Mouse (Mus musculus) small intestine, adult 2 months (tissue): ENCODE data around the gene Htr5a. TPM values are rescaled to one million over a fixed set of nuclear protein-coding genes. Genes with fewer than 3 reads are reported as not detected.

Experiments
- H3K27ac ChIP-seq: fragments of 200-500 bp; 2 replicates; pipeline ENCODE4 v1.5.1; 2012; ENCODE audit warnings: low read depth, low read length, control low read depth, inconsistent platforms; ENCODE audit not compliant: insufficient read depth
- H3K27me3 ChIP-seq: fragments of 200-500 bp; 2 replicates; pipeline ENCODE4 v1.6.1; 2012; ENCODE audit warnings: mild to moderate bottlenecking, moderate library complexity, low read length, inconsistent platforms; ENCODE audit not compliant: control insufficient read depth, insufficient read depth
- H3K36me3 ChIP-seq: fragments of 200-500 bp; 2 replicates; pipeline ENCODE4 v1.6.1; 2012; ENCODE audit warnings: mild to moderate bottlenecking, low read length, control low read depth, inconsistent platforms; ENCODE audit not compliant: control insufficient read depth, insufficient read depth
- H3K4me1 ChIP-seq: fragments of 200-500 bp; 2 replicates; pipeline ENCODE4 v1.6.1; 2012; ENCODE audit warnings: low read length, inconsistent platforms, mixed read lengths; ENCODE audit not compliant: control insufficient read depth, insufficient read depth, insufficient read length
- H3K4me3 ChIP-seq: fragments of 200-500 bp; 2 replicates; pipeline ENCODE4 v1.5.1; 2012; ENCODE audit warnings: low read depth, mild to moderate bottlenecking, control low read depth, inconsistent platforms, low read length, moderate library complexity
- CTCF ChIP-seq: fragments of 200-500 bp; IDR thresholded peaks from 2 replicates; pipeline ENCODE4 v1.5.1; 2012; ENCODE audit warnings: low read depth, mild to moderate bottlenecking, control low read depth, inconsistent platforms, low read length, moderate library complexity, mixed read lengths; ENCODE audit not compliant: insufficient replicate concordance, insufficient read length; ENCODE audit errors: extremely low read depth
- POLR2A ChIP-seq: fragments of 200-500 bp; IDR thresholded peaks from 2 replicates; pipeline ENCODE4 v1.6.1; 2012; ENCODE audit warnings: low read depth, mild to moderate bottlenecking, control low read depth, inconsistent platforms, low read length, moderate library complexity
- WGBS: fragments of 180-500 bp; shearing (Covaris S2); methylation state at CpG from one replicate; pipeline ENCODE4 v1.1.7; 2018; 5-methylcytosine and 5-hydroxymethylcytosine counted together
- polyA plus RNA-seq: library from polyadenylated mRNA; depleted of rRNA; stranded (reverse); fragments of >200 nt; gene quantifications from 2 replicates; pipeline ENCODE4 v1.2.3, GENCODE M21; 2012; rRNA removed

The Htr5a gene
- polyA plus RNA-seq, 1 experiment = not detected

- Histone ChIP-seq H3K4me3 (no peak overlapping the region), H3K4me1 (no peaks in the 10 kb centered on the region), H3K27ac (no peak overlapping the region), H3K36me3 (no peaks in the 10 kb centered on the region), H3K27me3 (no peaks in the 10 kb centered on the region)
- WGBS = 71% methylated on average over 2 of the region's 2 CpGs
- TF ChIP-seq CTCF (no peak), POLR2A (no peak)
Observed at GRCm38 (mm10) chr5:27881261-27881660, 39.3 kb downstream of the Htr5a start.

GRCm38 (mm10) chr5:27888080-27888479 lies 46.1 kb downstream of the Htr5a start:
- peaks cover 15% of the 10 kb centered on the region for H3K4me1 ChIP-seq
- no peak overlapping the region for H3K4me3 ChIP-seq
- WGBS = 29% methylated on average over 3 of the region's 3 CpGs
- no peak for TF ChIP-seq POLR2A
- no peak for TF ChIP-seq CTCF
- H3K36me3 ChIP-seq = no peaks in the 10 kb centered on the region
- peak overlapping the region; percentile 37 for H3K27ac ChIP-seq
- H3K27me3 ChIP-seq = no peaks in the 10 kb centered on the region

- Histone ChIP-seq H3K4me1 (no peaks in the 10 kb centered on the region), H3K27ac (no peak overlapping the region), H3K27me3 (no peaks in the 10 kb centered on the region), H3K4me3 (no peak overlapping the region), H3K36me3 (no peaks in the 10 kb centered on the region)
- TF ChIP-seq CTCF (no peak), POLR2A (no peak)
- WGBS = 80% methylated on average over 3 of the region's 3 CpGs
Observed at GRCm38 (mm10) chr5:27895961-27896360, 54.0 kb downstream of the Htr5a start.

GRCm38 (mm10) chr5:27899756-27900155 lies 57.8 kb downstream of the Htr5a start:
- Histone ChIP-seq H3K36me3 (no peaks in the 10 kb centered on the region), H3K4me1 (no peaks in the 10 kb centered on the region), H3K27ac (no peak overlapping the region), H3K27me3 (no peaks in the 10 kb centered on the region), H3K4me3 (no peak overlapping the region)
- WGBS = 49% methylated on average over 2 of the region's 2 CpGs
- TF ChIP-seq POLR2A (no peak), CTCF (no peak)

GRCm38 (mm10) chr5:27900186-27900585 lies 58.2 kb downstream of the Htr5a start:
- Histone ChIP-seq H3K36me3 (no peaks in the 10 kb centered on the region), H3K27me3 (no peaks in the 10 kb centered on the region), H3K4me1 (no peaks in the 10 kb centered on the region), H3K27ac (no peak overlapping the region), H3K4me3 (no peak overlapping the region)
- TF ChIP-seq CTCF = no peak
- TF ChIP-seq POLR2A = no peak
- 74% methylated on average over 4 of the region's 4 CpGs for WGBS

Other genes with a start within 250 kb of the Htr5a start
- 14.4 and 27.3 TPM in 2 replicates for gene Paxip1, start 50.5 kb upstream of the Htr5a start, polyA plus RNA-seq
- gene Insig1, start 229.2 kb downstream of the Htr5a start, polyA plus RNA-seq = 82.2 and 110 TPM in 2 replicates